Mouse (Mus musculus) hindbrain, postnatal 0 days (tissue): ENCODE results near the gene Olfr767. TPM values are rescaled to one million over a fixed set of nuclear protein-coding genes. Genes with fewer than 3 reads are reported as not detected.

ENCODE experiments used
- ATAC-seq: fragments of 200-750 bp; cut with Nextera tagmentation; 2 replicates; pipeline ENCODE4 v1.8.0; 2017; ENCODE audit warnings: mild to moderate bottlenecking, moderate TSS enrichment, moderate library complexity
- DNase-seq: peaks from one replicate; pipeline ENCODE4 v3.0.0-alpha.2; 2015; ENCODE audit warnings: low spot score
- H3K27ac ChIP-seq: fragments of 300-500 bp; sonication (generic); 2 replicates; pipeline ENCODE4 v1.5.1; 2014; ENCODE audit warnings: mild to moderate bottlenecking
- H3K27me3 ChIP-seq: fragments of 300-500 bp; sonication (generic); 2 replicates; pipeline ENCODE4 v1.6.1; 2014; ENCODE audit warnings: low read length, mixed read lengths; ENCODE audit not compliant: insufficient read depth
- H3K36me3 ChIP-seq: fragments of 300-500 bp; sonication (generic); 2 replicates; pipeline ENCODE4 v1.6.1; 2014; ENCODE audit warnings: low read length, mixed read lengths; ENCODE audit not compliant: insufficient read depth
- H3K4me1 ChIP-seq: fragments of 300-500 bp; sonication (generic); 2 replicates; pipeline ENCODE4 v1.6.1; 2014; ENCODE audit warnings: antibody characterized with exemption, low read length, mixed read lengths; ENCODE audit not compliant: insufficient read depth
- H3K4me2 ChIP-seq: fragments of 300-500 bp; sonication (generic); 2 replicates; pipeline ENCODE4 v1.6.1; 2014; ENCODE audit warnings: low read depth, mild to moderate bottlenecking, low read length, moderate library complexity, mixed read lengths
- H3K4me3 ChIP-seq: fragments of 300-500 bp; sonication (generic); 2 replicates; pipeline ENCODE4 v1.5.1; 2014; ENCODE audit warnings: low read length
- H3K9ac ChIP-seq: fragments of 300-500 bp; sonication (generic); replicated peaks from 2 replicates; pipeline ENCODE4 v1.6.1; 2014; ENCODE audit warnings: mild to moderate bottlenecking, low read length, moderate library complexity, mixed read lengths
- H3K9me3 ChIP-seq: fragments of 300-500 bp; sonication (generic); 2 replicates; pipeline ENCODE4 v1.6.1; 2016; ENCODE audit warnings: low read length, mixed read lengths
- CTCF ChIP-seq: IDR thresholded peaks from 2 replicates; pipeline ENCODE4 v1.5.1; 2016; ENCODE audit warnings: antibody characterized with exemption, control low read depth, low read depth
- WGBS: fragments of 180-500 bp; shearing (Covaris S2); extraction: QIAGEN DNeasy Blood & Tissue Kit; methylation state at CpG from one replicate; pipeline ENCODE4 v1.1.7; 2014; 5-methylcytosine and 5-hydroxymethylcytosine counted together
- polyA plus RNA-seq: library from polyadenylated mRNA; unstranded; fragments of >200 nt; fragmentation: Nextera tagmentation; extraction: Ambion mirVana; gene quantifications from 2 replicates; pipeline ENCODE4 v1.2.1, GENCODE M21; 2015
- total RNA-seq: library from RNA; depleted of rRNA; stranded (reverse); fragments of >200 nt; gene quantifications from 2 replicates; pipeline ENCODE4 v1.2.3, GENCODE M21; 2014; rRNA removed

The Olfr767 gene
- total and polyA plus RNA-seq, 2 experiments from 2014 or later = not detected

GRCm38 (mm10) chr10:129039796-129040195 is 42.9 kb downstream of the Olfr767 start, which contains the start of gene Olfr764-ps1:
Olfr764-ps1 (minus strand) TSS chr10:129039896.
- Histone ChIP-seq H3K4me3 (no peak within 1 kb of the TSS), H3K27ac (no peak within 1 kb of the TSS), H3K4me2 (no peak within 1 kb of the TSS), H3K4me1 (no peaks in the 10 kb centered on the region), H3K36me3 (no peaks in the 10 kb centered on the region), H3K9ac (no peak within 1 kb of the TSS), H3K9me3 (no peaks in the 10 kb centered on the region), H3K27me3 (no peaks in the 10 kb centered on the region)
- DNase-seq (no peak), ATAC-seq (no peak)
- 81% methylated on average over 3 of the region's 3 CpGs for WGBS
- no peak for TF ChIP-seq CTCF

GRCm38 (mm10) chr10:129028343-129028742 is 54.4 kb downstream of the Olfr767 start:
- DNase-seq (no peak), ATAC-seq (no peak)
- Histone ChIP-seq H3K9me3 (no peaks in the 10 kb centered on the region), H3K4me3 (no peak overlapping the region), H3K27me3 (no peaks in the 10 kb centered on the region), H3K4me2 (no peak overlapping the region), H3K4me1 (no peaks in the 10 kb centered on the region), H3K27ac (no peak overlapping the region), H3K36me3 (no peaks in the 10 kb centered on the region), H3K9ac (no peak overlapping the region)
- WGBS = 81% methylated on average over 2 of the region's 2 CpGs
- TF ChIP-seq CTCF = no peak

GRCm38 (mm10) chr10:129026018-129026662 is 56.6 kb downstream of the Olfr767 start:
- Histone ChIP-seq H3K27ac (no peak overlapping the region), H3K4me2 (no peak overlapping the region), H3K9ac (no peak overlapping the region), H3K4me3 (no peak overlapping the region), H3K36me3 (no peaks in the 10 kb centered on the region), H3K27me3 (no peaks in the 10 kb centered on the region), H3K9me3 (no peaks in the 10 kb centered on the region), H3K4me1 (no peaks in the 10 kb centered on the region)
- TF ChIP-seq CTCF = peak; percentile 83
- peak; percentile 83 for DNase-seq
- peak; percentile 78 for ATAC-seq
- 60% methylated on average over 3 of the region's 3 CpGs for WGBS

Other genes starting within 250 kb of the Olfr767 start
- gene Gdf11, start 191.2 kb downstream of the Olfr767 start, total RNA-seq = 15.9 and 18.8 TPM in 2 replicates
- gene Gdf11, start 191.2 kb downstream of the Olfr767 start, polyA plus RNA-seq = 6.7 and 7.6 TPM in 2 replicates
- gene Cd63, start 181.9 kb downstream of the Olfr767 start, total RNA-seq = 35.2 and 40.9 TPM in 2 replicates
- 417 and 436 TPM in 2 replicates for gene Cd63, start 181.9 kb downstream of the Olfr767 start, polyA plus RNA-seq
- gene Rdh5, start 160.0 kb downstream of the Olfr767 start, total RNA-seq = 22.6 and 24.8 TPM in 2 replicates
- 21.0 and 29.2 TPM in 2 replicates for gene Rdh5, start 160.0 kb downstream of the Olfr767 start, polyA plus RNA-seq
- gene Bloc1s1, start 158.9 kb downstream of the Olfr767 start, total RNA-seq = 70.9 and 97.6 TPM in 2 replicates
- 292 and 298 TPM in 2 replicates for gene Bloc1s1, start 158.9 kb downstream of the Olfr767 start, polyA plus RNA-seq
- gene Itga7, start 149.1 kb downstream of the Olfr767 start, total RNA-seq = 29.0 and 30.6 TPM in 2 replicates
- gene Itga7, start 149.1 kb downstream of the Olfr767 start, polyA plus RNA-seq = 15.1 and 16.9 TPM in 2 replicates
- gene Mettl7b, start 121.9 kb downstream of the Olfr767 start, total RNA-seq = not detected in 2 replicates
- gene Mettl7b, start 121.9 kb downstream of the Olfr767 start, polyA plus RNA-seq = not detected in 2 replicates
- not detected in 2 replicates for gene Olfr9, start 93.5 kb downstream of the Olfr767 start, total RNA-seq
- not detected in 2 replicates for gene Olfr9, start 93.5 kb downstream of the Olfr767 start, polyA plus RNA-seq
- not detected in 2 replicates for gene Olfr763, start 72.1 kb downstream of the Olfr767 start, total RNA-seq
- gene Olfr763, start 72.1 kb downstream of the Olfr767 start, polyA plus RNA-seq = not detected in 2 replicates
- gene Olfr764-ps1, start 43.0 kb downstream of the Olfr767 start, total RNA-seq = not detected in 2 replicates
- not detected in 2 replicates for gene Olfr764-ps1, start 43.0 kb downstream of the Olfr767 start, polyA plus RNA-seq
- gene Olfr765, start 32.9 kb downstream of the Olfr767 start, total RNA-seq = not detected in 2 replicates
- gene Olfr765, start 32.9 kb downstream of the Olfr767 start, polyA plus RNA-seq = not detected in 2 replicates
- not detected in 2 replicates for gene Olfr766-ps1, start 13.9 kb downstream of the Olfr767 start, total RNA-seq
- not detected in 2 replicates for gene Olfr766-ps1, start 13.9 kb downstream of the Olfr767 start, polyA plus RNA-seq
- not detected in 2 replicates for gene Olfr768, start 16.5 kb upstream of the Olfr767 start, total RNA-seq
- gene Olfr768, start 16.5 kb upstream of the Olfr767 start, polyA plus RNA-seq = not detected in 2 replicates
- gene Olfr769, start 35.0 kb upstream of the Olfr767 start, total RNA-seq = not detected in 2 replicates
- not detected in 2 replicates for gene Olfr769, start 35.0 kb upstream of the Olfr767 start, polyA plus RNA-seq
- gene Olfr770, start 56.1 kb upstream of the Olfr767 start, total RNA-seq = not detected in 2 replicates
- gene Olfr770, start 56.1 kb upstream of the Olfr767 start, polyA plus RNA-seq = not detected in 2 replicates
- not detected in 2 replicates for gene Olfr771, start 81.8 kb upstream of the Olfr767 start, total RNA-seq
- gene Olfr771, start 81.8 kb upstream of the Olfr767 start, polyA plus RNA-seq = not detected in 2 replicates
- not detected in 2 replicates for gene Olfr772, start 95.0 kb upstream of the Olfr767 start, total RNA-seq
- not detected in 2 replicates for gene Olfr772, start 95.0 kb upstream of the Olfr767 start, polyA plus RNA-seq
- gene Olfr773, start 104.5 kb upstream of the Olfr767 start, total RNA-seq = not detected in 2 replicates
- gene Olfr773, start 104.5 kb upstream of the Olfr767 start, polyA plus RNA-seq = not detected in 2 replicates
- not detected in 2 replicates for gene Olfr774, start 153.3 kb upstream of the Olfr767 start, total RNA-seq
- not detected in 2 replicates for gene Olfr774, start 153.3 kb upstream of the Olfr767 start, polyA plus RNA-seq
- not detected in 2 replicates for gene Olfr775, start 165.5 kb upstream of the Olfr767 start, total RNA-seq
- not detected in 2 replicates for gene Olfr775, start 165.5 kb upstream of the Olfr767 start, polyA plus RNA-seq
- gene Olfr776, start 176.2 kb upstream of the Olfr767 start, total RNA-seq = not detected in 2 replicates
- gene Olfr776, start 176.2 kb upstream of the Olfr767 start, polyA plus RNA-seq = not detected in 2 replicates
- not detected in 2 replicates for gene Olfr777, start 188.6 kb upstream of the Olfr767 start, total RNA-seq
- not detected in 2 replicates for gene Olfr777, start 188.6 kb upstream of the Olfr767 start, polyA plus RNA-seq
- gene Olfr780, start 235.2 kb upstream of the Olfr767 start, total RNA-seq = not detected in 2 replicates
- gene Olfr780, start 235.2 kb upstream of the Olfr767 start, polyA plus RNA-seq = not detected in 2 replicates
- gene Olfr781, start 245.9 kb upstream of the Olfr767 start, total RNA-seq = not detected in 2 replicates
- gene Olfr781, start 245.9 kb upstream of the Olfr767 start, polyA plus RNA-seq = not detected in 2 replicates